18 mouse cellular contexts compared by ENCODE assay signal in the genomic region with DNA sequence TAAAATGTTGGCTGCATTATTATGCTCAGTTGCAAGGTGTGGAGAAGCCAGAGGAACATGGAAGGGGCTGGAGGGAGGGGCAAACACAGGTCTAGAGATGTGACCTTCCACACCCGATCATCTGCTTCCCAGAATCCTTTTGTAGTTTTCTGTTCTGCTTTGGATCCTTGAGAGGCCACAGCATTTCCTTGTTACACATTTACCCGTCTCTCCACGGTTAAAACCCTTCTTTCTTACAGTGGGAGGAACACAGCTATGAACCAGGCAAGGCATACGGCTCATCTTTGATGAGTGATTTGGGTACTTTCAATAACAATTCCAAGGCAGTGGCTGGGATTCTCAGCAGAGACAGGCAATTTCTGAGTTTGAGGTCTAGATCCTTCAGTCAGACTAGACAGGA.
"Had no signal": no experiment of that assay in that cellular context is flagged by ENCODE, and none has a peak within 500 bp of the region (broad histone marks: within the 10 kb centered on the region; RNA-seq: fewer than 3 reads in every experiment).

No protein-coding gene starts in this region.

- H3K27me3 ChIP-seq: midbrain, embryonic 12.5 days; neural tube, embryonic 13.5 days; neural tube, embryonic 15.5 days had no signal

- H3K9me3 ChIP-seq: midbrain, embryonic 12.5 days; neural tube, embryonic 13.5 days had no signal

- H3K4me3 ChIP-seq: midbrain, embryonic 10.5 days; midbrain, embryonic 12.5 days; myocyte; neural tube, embryonic 13.5 days; neural tube, embryonic 15.5 days had no signal

- H3K27ac ChIP-seq: midbrain, embryonic 10.5 days; midbrain, embryonic 12.5 days; neural tube, embryonic 13.5 days; neural tube, embryonic 15.5 days had no signal

- H3K36me3 ChIP-seq: midbrain, embryonic 10.5 days; midbrain, embryonic 12.5 days; neural tube, embryonic 13.5 days; neural tube, embryonic 15.5 days had no signal

- H3K4me2 ChIP-seq: lung, embryonic 14.5 days; midbrain, embryonic 12.5 days; neural tube, embryonic 13.5 days; neural tube, embryonic 15.5 days had no signal

- ATAC-seq: midbrain, embryonic 16.5 days had no signal

- H3K9ac ChIP-seq: lung, embryonic 14.5 days; midbrain, embryonic 12.5 days; neural tube, embryonic 13.5 days; neural tube, embryonic 15.5 days had no signal

- DNase-seq: lung, embryonic 14.5 days; lung, postnatal 10 days; lung, postnatal 4 days; midbrain, embryonic 14.5 days; retina, postnatal 1 day; right cerebral cortex, adult 18-20 months; right cerebral cortex, postnatal 25 days; right cerebral cortex, postnatal 4 days; spleen, adult 18-20 months; thymus, adult 18-20 months; thymus, postnatal 14 days; thymus, postnatal 36 days had no signal

- H3K4me1 ChIP-seq: midbrain, embryonic 12.5 days; neural tube, embryonic 13.5 days; neural tube, embryonic 15.5 days had no signal
